Mouse (Mus musculus) neural tube, embryonic 14.5 days (tissue): ENCODE results near the gene Sema3d. TPM values are rescaled to one million over a fixed set of nuclear protein-coding genes. Genes with fewer than 3 reads are reported as not detected.

Source experiments
- ATAC-seq: fragments of 200-750 bp; cut with Nextera tagmentation; 2 replicates; pipeline ENCODE4 v1.8.0; 2017; ENCODE audit warnings: low read depth, mild to moderate bottlenecking, moderate TSS enrichment, moderate library complexity
- H3K27ac ChIP-seq: fragments of 300-500 bp; sonication (generic); 2 replicates; pipeline ENCODE4 v1.5.1; 2014; ENCODE audit warnings: low read depth, mild to moderate bottlenecking, control low read depth, low read length, moderate library complexity, mixed read lengths
- H3K27me3 ChIP-seq: fragments of 300-500 bp; sonication (generic); 2 replicates; pipeline ENCODE4 v1.6.1; 2014; ENCODE audit warnings: low read length; ENCODE audit not compliant: control insufficient read depth, insufficient read depth
- H3K36me3 ChIP-seq: fragments of 300-500 bp; sonication (generic); 2 replicates; pipeline ENCODE4 v1.6.1; 2014; ENCODE audit warnings: low read length, mixed read lengths; ENCODE audit not compliant: control insufficient read depth, insufficient read depth
- H3K4me1 ChIP-seq: fragments of 300-500 bp; sonication (generic); 2 replicates; pipeline ENCODE4 v1.6.1; 2014; ENCODE audit warnings: low read length; ENCODE audit not compliant: control insufficient read depth, insufficient read depth
- H3K4me2 ChIP-seq: fragments of 300-500 bp; sonication (generic); 2 replicates; pipeline ENCODE4 v1.6.1; 2014; ENCODE audit warnings: mild to moderate bottlenecking, low read depth, low read length, control low read depth
- H3K4me3 ChIP-seq: fragments of 300-500 bp; sonication (generic); 2 replicates; pipeline ENCODE4 v1.5.1; 2014; ENCODE audit warnings: low read depth, low read length, control low read depth, mixed read lengths
- H3K9ac ChIP-seq: fragments of 300-500 bp; sonication (generic); replicated peaks from 2 replicates; pipeline ENCODE4 v1.6.1; 2014; ENCODE audit warnings: low read depth, mild to moderate bottlenecking, control low read depth, low read length, mixed read lengths
- H3K9me3 ChIP-seq: fragments of 300-500 bp; sonication (generic); 2 replicates; pipeline ENCODE4 v1.6.1; 2016; ENCODE audit warnings: low read length; ENCODE audit not compliant: control insufficient read depth
- WGBS: fragments of 180-500 bp; shearing (Covaris S2); extraction: QIAGEN DNeasy Blood & Tissue Kit; methylation state at CpG from one replicate; pipeline ENCODE4 v1.1.7; 2014; 5-methylcytosine and 5-hydroxymethylcytosine counted together
- polyA plus RNA-seq: library from polyadenylated mRNA; unstranded; fragments of >200 nt; fragmentation: Nextera tagmentation; extraction: Ambion mirVana; gene quantifications from 2 replicates; pipeline ENCODE4 v1.2.1, GENCODE M21; 2014

Gene Sema3d
- polyA plus RNA-seq, 1 experiment from 2014 or later = 1.8 TPM

- H3K36me3 ChIP-seq = no peaks in the 10 kb centered on the region
- no peaks in the 10 kb centered on the region for H3K27me3 ChIP-seq
- no peak overlapping the region for H3K4me2 ChIP-seq
- ATAC-seq = no peak
- H3K9ac ChIP-seq = no peak overlapping the region
- no peak overlapping the region for H3K27ac ChIP-seq
- H3K4me1 ChIP-seq = no peaks in the 10 kb centered on the region
- WGBS = 70% methylated on average over 5 of the region's 5 CpGs
- H3K4me3 ChIP-seq = no peak overlapping the region
- no peaks in the 10 kb centered on the region for H3K9me3 ChIP-seq
Measured at GRCm38 (mm10) chr5:12423264-12423663, 40.1 kb downstream of the Sema3d start.

- WGBS = 67% methylated on average over 1 of the region's 1 CpGs
- no peak overlapping the region for H3K9ac ChIP-seq
- ATAC-seq = peak; percentile 80
Measured at GRCm38 (mm10) chr5:12441737-12442136, 58.6 kb downstream of the Sema3d start.

DNA sequence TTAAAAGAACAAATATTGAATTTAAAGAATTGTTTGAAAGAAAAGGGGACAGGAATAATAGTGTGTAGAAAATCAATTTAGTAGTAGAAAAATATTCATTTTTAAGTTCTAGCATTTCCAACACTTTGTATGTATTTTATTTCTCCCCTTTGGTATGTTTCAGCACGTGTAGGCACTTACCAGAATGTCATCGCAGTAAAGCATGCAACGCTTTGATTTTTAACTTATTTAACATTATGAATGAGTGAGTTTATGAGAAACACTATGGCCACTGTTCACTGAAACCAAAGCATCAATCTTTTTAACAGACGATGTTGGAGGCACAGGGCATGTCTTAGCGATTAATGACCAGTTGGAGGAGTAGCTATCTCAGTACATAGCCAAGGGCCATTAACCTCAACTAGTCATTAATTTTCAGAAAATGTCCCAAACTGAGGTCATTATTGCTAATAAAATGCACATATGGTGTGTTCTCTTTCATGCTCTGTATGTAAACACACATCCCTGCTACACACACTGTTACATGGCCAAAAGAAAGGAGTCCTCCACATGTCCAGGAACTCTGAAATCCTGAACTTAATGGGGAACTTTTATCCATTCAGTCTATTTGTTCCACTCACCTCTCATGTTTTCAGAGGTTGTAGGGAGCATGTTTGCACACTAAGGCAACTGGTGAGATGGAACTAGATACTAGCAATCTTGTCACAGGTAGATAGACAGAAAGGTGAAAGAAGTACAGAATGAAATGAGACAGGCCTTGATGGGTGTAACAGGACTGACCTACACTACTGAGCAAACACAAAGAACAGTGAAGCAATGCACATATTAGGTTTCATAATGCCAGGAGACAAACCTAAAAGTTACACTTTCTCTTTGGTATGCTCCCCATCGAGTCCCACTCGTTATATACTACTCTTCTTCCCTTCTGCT lies 59.3 kb downstream of the Sema3d start:
- WGBS = 52% methylated on average over 7 of the region's 7 CpGs
- Histone ChIP-seq H3K9ac (no peak overlapping the region), H3K4me2 (no peak overlapping the region), H3K9me3 (peaks cover 3% of the 10 kb centered on the region; the same call in 1 of the 2 replicates), H3K4me3 (no peak overlapping the region), H3K4me1 (no peaks in the 10 kb centered on the region), H3K27ac (no peak overlapping the region), H3K36me3 (no peaks in the 10 kb centered on the region), H3K27me3 (no peaks in the 10 kb centered on the region)
- ATAC-seq = peak; percentile 78

More at GRCm38 (mm10) chr5:12441737-12442136, 58.6 kb downstream of the Sema3d start:
- Histone ChIP-seq H3K4me1 (no peaks in the 10 kb centered on the region), H3K9me3 (peaks cover 3% of the 10 kb centered on the region; the same call in 1 of the 2 replicates), H3K27ac (no peak overlapping the region), H3K4me3 (no peak overlapping the region), H3K36me3 (no peaks in the 10 kb centered on the region), H3K27me3 (no peaks in the 10 kb centered on the region), H3K4me2 (no peak overlapping the region)

DNA sequence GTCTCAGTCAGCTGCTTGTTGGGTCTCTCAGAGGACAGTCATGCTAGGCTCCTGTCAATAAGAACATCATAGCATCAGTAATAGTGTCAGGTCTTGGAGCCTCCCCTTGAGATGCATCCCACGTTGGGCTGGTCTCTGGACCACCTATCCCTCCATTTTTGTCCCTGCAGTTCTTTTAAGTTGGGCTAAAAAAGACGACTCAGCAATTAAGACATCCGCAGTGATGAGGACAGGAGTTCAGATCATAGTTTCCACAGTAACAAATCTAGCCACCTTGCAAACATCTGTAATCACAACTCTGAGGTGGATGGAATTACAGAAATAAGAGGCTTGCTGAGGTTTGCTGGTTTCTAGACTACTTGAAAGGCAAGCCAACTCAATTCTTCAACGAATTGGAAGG lies 67.9 kb downstream of the Sema3d start:
- H3K4me2 ChIP-seq = no peak overlapping the region

DNA sequence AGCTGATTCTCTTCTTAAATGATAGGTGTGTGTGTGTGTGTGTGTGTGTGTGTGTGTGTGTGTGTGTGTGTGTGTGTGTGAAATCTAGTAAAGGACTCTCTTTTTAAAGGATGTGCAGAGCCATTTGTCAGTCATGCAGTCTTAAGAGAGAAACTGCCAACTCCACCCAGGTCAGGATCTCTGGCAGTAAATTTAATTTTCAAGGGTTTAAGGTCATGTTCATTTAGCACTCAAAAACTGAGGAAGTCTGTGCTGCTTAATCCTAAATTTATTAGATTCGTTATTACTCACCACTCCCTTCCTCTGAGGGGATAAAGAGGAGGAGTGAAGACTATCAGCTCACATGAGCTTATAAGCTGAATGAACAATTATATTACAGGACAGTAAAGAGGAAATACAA lies 71.8 kb downstream of the Sema3d start:
- ATAC-seq = no peak
- no peak overlapping the region for H3K4me2 ChIP-seq
- WGBS = 70% methylated on average over 1 of the region's 1 CpGs

More for the DNA sequence above, 67.9 kb downstream of the Sema3d start:
- no peaks in the 10 kb centered on the region for H3K9me3 ChIP-seq
- H3K4me3 ChIP-seq = no peak overlapping the region
- 88% methylated on average over 4 of the region's 4 CpGs for WGBS
- no peaks in the 10 kb centered on the region for H3K27me3 ChIP-seq
- no peaks in the 10 kb centered on the region for H3K36me3 ChIP-seq
- no peak overlapping the region for H3K27ac ChIP-seq
- H3K4me1 ChIP-seq = no peaks in the 10 kb centered on the region
- H3K9ac ChIP-seq = no peak overlapping the region
- no peak for ATAC-seq

GRCm38 (mm10) chr5:12457509-12457908 lies 74.3 kb downstream of the Sema3d start:
- H3K27me3 ChIP-seq = no peaks in the 10 kb centered on the region
- ATAC-seq = no peak
- no peaks in the 10 kb centered on the region for H3K4me1 ChIP-seq
- no peak overlapping the region for H3K9ac ChIP-seq
- no peak overlapping the region for H3K4me3 ChIP-seq
- 35% methylated on average over 1 of the region's 1 CpGs for WGBS
- no peaks in the 10 kb centered on the region for H3K9me3 ChIP-seq
- no peaks in the 10 kb centered on the region for H3K36me3 ChIP-seq
- no peak overlapping the region for H3K4me2 ChIP-seq
- H3K27ac ChIP-seq = no peak overlapping the region

More for the DNA sequence above, 71.8 kb downstream of the Sema3d start:
- no peaks in the 10 kb centered on the region for H3K4me1 ChIP-seq
- no peaks in the 10 kb centered on the region for H3K36me3 ChIP-seq
- H3K27me3 ChIP-seq = no peaks in the 10 kb centered on the region
- no peak overlapping the region for H3K9ac ChIP-seq
- H3K27ac ChIP-seq = no peak overlapping the region
- H3K9me3 ChIP-seq = no peaks in the 10 kb centered on the region
- no peak overlapping the region for H3K4me3 ChIP-seq

GRCm38 (mm10) chr5:12467568-12468336 lies 84.6 kb downstream of the Sema3d start:
- 81% methylated on average over 4 of the region's 4 CpGs for WGBS
- Histone ChIP-seq H3K9ac (no peak overlapping the region), H3K36me3 (no peaks in the 10 kb centered on the region), H3K4me1 (no peaks in the 10 kb centered on the region), H3K27me3 (no peaks in the 10 kb centered on the region), H3K4me3 (no peak overlapping the region), H3K9me3 (no peaks in the 10 kb centered on the region), H3K27ac (no peak overlapping the region), H3K4me2 (no peak overlapping the region)
- no peak for ATAC-seq

GRCm38 (mm10) chr5:12474904-12475638 lies 91.9 kb downstream of the Sema3d start:
- no peaks in the 10 kb centered on the region for H3K36me3 ChIP-seq
- H3K27ac ChIP-seq = no peak overlapping the region
- no peak for ATAC-seq
- H3K9me3 ChIP-seq = no peaks in the 10 kb centered on the region
- H3K4me2 ChIP-seq = no peak overlapping the region
- 67% methylated on average over 5 of the region's 5 CpGs for WGBS
- H3K4me1 ChIP-seq = no peaks in the 10 kb centered on the region
- H3K4me3 ChIP-seq = no peak overlapping the region
- H3K9ac ChIP-seq = no peak overlapping the region
- H3K27me3 ChIP-seq = no peaks in the 10 kb centered on the region
